Mouse (Mus musculus) hindbrain, embryonic 11.5 days (tissue): Measurements from ENCODE around the gene Rassf5. TPM values are rescaled to one million over a fixed set of nuclear protein-coding genes. Genes with fewer than 3 reads are reported as not detected.

ENCODE experiments used
- ATAC-seq: fragments of 200-750 bp; cut with Nextera tagmentation; 2 replicates; pipeline ENCODE4 v1.8.0; 2017; ENCODE audit warnings: mild to moderate bottlenecking, moderate TSS enrichment, moderate library complexity; ENCODE audit not compliant: low FRiP score
- DNase-seq: peaks from one replicate; pipeline ENCODE4 v3.0.0-alpha.2; 2015; ENCODE audit warnings: low spot score
- H3K27ac ChIP-seq: fragments of 300-500 bp; sonication (generic); 2 replicates; pipeline ENCODE4 v1.5.1; 2014; ENCODE audit warnings: mild to moderate bottlenecking, low read depth, low read length
- H3K27me3 ChIP-seq: fragments of 300-500 bp; sonication (generic); 2 replicates; pipeline ENCODE4 v1.6.1; 2014; ENCODE audit warnings: mild to moderate bottlenecking, low read length, moderate library complexity, mixed read lengths; ENCODE audit not compliant: control insufficient read depth, insufficient read depth
- H3K36me3 ChIP-seq: fragments of 300-500 bp; sonication (generic); 2 replicates; pipeline ENCODE4 v1.6.1; 2014; ENCODE audit warnings: mild to moderate bottlenecking, low read length, moderate library complexity, mixed read lengths; ENCODE audit not compliant: control insufficient read depth, insufficient read depth
- H3K4me1 ChIP-seq: fragments of 300-500 bp; sonication (generic); replicated peaks from 2 replicates; pipeline ENCODE4 v1.6.1; 2014; ENCODE audit warnings: low read length, mixed read lengths; ENCODE audit not compliant: control insufficient read depth, insufficient read depth
- H3K4me2 ChIP-seq: fragments of 300-500 bp; sonication (generic); replicated peaks from 2 replicates; pipeline ENCODE4 v1.6.1; 2014; ENCODE audit warnings: mild to moderate bottlenecking, low read depth, low read length
- H3K4me3 ChIP-seq: fragments of 300-500 bp; sonication (generic); 2 replicates; pipeline ENCODE4 v1.5.1; 2014; ENCODE audit warnings: low read depth, low read length
- H3K9ac ChIP-seq: fragments of 300-500 bp; sonication (generic); 2 replicates; pipeline ENCODE4 v1.6.1; 2014; ENCODE audit warnings: low read depth, low read length
- H3K9me3 ChIP-seq: fragments of 300-500 bp; sonication (generic); 2 replicates; pipeline ENCODE4 v1.6.1; 2016; ENCODE audit warnings: low read length; ENCODE audit not compliant: control insufficient read depth
- WGBS: fragments of 180-500 bp; shearing (Covaris S2); extraction: QIAGEN DNeasy Blood & Tissue Kit; methylation state at CpG from one replicate; pipeline ENCODE4 v1.1.7; 2014; 5-methylcytosine and 5-hydroxymethylcytosine counted together
- polyA plus RNA-seq: library from polyadenylated mRNA; unstranded; fragments of >200 nt; fragmentation: Nextera tagmentation; extraction: Ambion mirVana; gene quantifications from 2 replicates; pipeline ENCODE4 v1.2.1, GENCODE M21; 2014

Rassf5 gene
- polyA plus RNA-seq, 1 experiment from 2014 or later, result 1.5 TPM

- 92% methylated on average over 5 of the region's 5 CpGs for WGBS
- Histone ChIP-seq H3K27me3 (no peaks in the 10 kb centered on the region), H3K36me3 (no peaks in the 10 kb centered on the region), H3K27ac (no peak overlapping the region), H3K9me3 (no peaks in the 10 kb centered on the region), H3K4me3 (no peak overlapping the region), H3K4me1 (no peaks in the 10 kb centered on the region), H3K4me2 (no peak overlapping the region), H3K9ac (no peak overlapping the region)
- ATAC-seq (no peak), DNase-seq (no peak)
Observed at GRCm38 (mm10) chr1:131208081-131208480, 37.0 kb downstream of the Rassf5 start.

- no peak for ATAC-seq
- Histone ChIP-seq H3K4me2 (no peak overlapping the region), H3K27ac (no peak overlapping the region), H3K9ac (no peak overlapping the region), H3K36me3 (no peaks in the 10 kb centered on the region), H3K27me3 (no peaks in the 10 kb centered on the region), H3K4me1 (no peaks in the 10 kb centered on the region), H3K4me3 (no peak overlapping the region), H3K9me3 (no peaks in the 10 kb centered on the region)
- WGBS, result 12% methylated on average over 5 of the region's 5 CpGs
- DNase-seq, result peak; percentile 80
Observed at GRCm38 (mm10) chr1:131207531-131207930, 37.5 kb downstream of the Rassf5 start.

- Histone ChIP-seq H3K27me3 (no peaks in the 10 kb centered on the region), H3K4me3 (no peak overlapping the region), H3K27ac (no peak overlapping the region), H3K9me3 (no peaks in the 10 kb centered on the region), H3K4me2 (no peak overlapping the region), H3K9ac (no peak overlapping the region), H3K36me3 (no peaks in the 10 kb centered on the region), H3K4me1 (no peaks in the 10 kb centered on the region)
- no peak for DNase-seq
- ATAC-seq, result no peak
- whole genome bisulfite sequencing, result 86% methylated on average over 5 of the region's 5 CpGs
Observed at GRCm38 (mm10) chr1:131206342-131206741, 38.7 kb downstream of the Rassf5 start.

GRCm38 (mm10) chr1:131204461-131204860 lies 40.6 kb downstream of the Rassf5 start:
- ATAC-seq, result no peak
- Histone ChIP-seq H3K4me3 (no peak overlapping the region), H3K9ac (no peak overlapping the region), H3K4me1 (no peaks in the 10 kb centered on the region), H3K27ac (no peak overlapping the region), H3K9me3 (no peaks in the 10 kb centered on the region), H3K4me2 (no peak overlapping the region), H3K36me3 (no peaks in the 10 kb centered on the region), H3K27me3 (no peaks in the 10 kb centered on the region)
- no peak for DNase-seq
- 85% methylated on average over 8 of the region's 8 CpGs for WGBS

GRCm38 (mm10) chr1:131201391-131201790 lies 43.7 kb downstream of the Rassf5 start:
- no peaks in the 10 kb centered on the region for H3K4me1 ChIP-seq
- DNase-seq (no peak), ATAC-seq (no peak)
- no peaks in the 10 kb centered on the region for H3K36me3 ChIP-seq
- H3K27ac ChIP-seq, result no peak overlapping the region
- H3K4me2 ChIP-seq, result no peak overlapping the region
- 79% methylated on average over 4 of the region's 4 CpGs for WGBS
- H3K27me3 ChIP-seq, result no peaks in the 10 kb centered on the region
- H3K9me3 ChIP-seq, result no peaks in the 10 kb centered on the region
- no peak overlapping the region for H3K9ac ChIP-seq
- H3K4me3 ChIP-seq, result no peak overlapping the region

- Histone ChIP-seq H3K4me2 (no peak overlapping the region), H3K36me3 (no peaks in the 10 kb centered on the region), H3K9me3 (no peaks in the 10 kb centered on the region), H3K9ac (no peak overlapping the region), H3K27ac (no peak overlapping the region), H3K27me3 (no peaks in the 10 kb centered on the region), H3K4me1 (no peaks in the 10 kb centered on the region), H3K4me3 (no peak overlapping the region)
- ATAC-seq (no peak), DNase-seq (no peak)
- WGBS, result 86% methylated on average over 10 of the region's 10 CpGs
Observed at GRCm38 (mm10) chr1:131200588-131200987, 44.5 kb downstream of the Rassf5 start.

- Histone ChIP-seq H3K27me3 (no peaks in the 10 kb centered on the region), H3K4me2 (no peak overlapping the region), H3K4me3 (no peak overlapping the region), H3K9me3 (no peaks in the 10 kb centered on the region), H3K36me3 (no peaks in the 10 kb centered on the region), H3K9ac (no peak overlapping the region), H3K27ac (no peak overlapping the region), H3K4me1 (no peaks in the 10 kb centered on the region)
- no peak for ATAC-seq
- 65% methylated on average over 12 of the region's 12 CpGs for WGBS
- no peak for DNase-seq
Observed at GRCm38 (mm10) chr1:131199976-131200375, 45.1 kb downstream of the Rassf5 start.

GRCm38 (mm10) chr1:131199118-131199821 lies 45.8 kb downstream of the Rassf5 start:
- no peak overlapping the region for H3K4me3 ChIP-seq
- H3K27me3 ChIP-seq, result no peaks in the 10 kb centered on the region
- H3K4me2 ChIP-seq, result no peak overlapping the region
- no peaks in the 10 kb centered on the region for H3K4me1 ChIP-seq
- 89% methylated on average over 18 of the region's 18 CpGs for WGBS
- ATAC-seq, result no peak
- no peak for DNase-seq
- no peak overlapping the region for H3K27ac ChIP-seq
- no peak overlapping the region for H3K9ac ChIP-seq
- no peaks in the 10 kb centered on the region for H3K36me3 ChIP-seq
- H3K9me3 ChIP-seq, result no peaks in the 10 kb centered on the region

- WGBS, result 77% methylated on average over 9 of the region's 9 CpGs
- DNase-seq (no peak), ATAC-seq (no peak)
- Histone ChIP-seq H3K4me3 (no peak overlapping the region), H3K4me1 (no peaks in the 10 kb centered on the region), H3K4me2 (no peak overlapping the region), H3K36me3 (no peaks in the 10 kb centered on the region), H3K9me3 (no peaks in the 10 kb centered on the region), H3K9ac (no peak overlapping the region), H3K27ac (no peak overlapping the region), H3K27me3 (no peaks in the 10 kb centered on the region)
Observed at GRCm38 (mm10) chr1:131198417-131198960, 46.6 kb downstream of the Rassf5 start.
